Mouse (Mus musculus): ENCODE results near the gene C1qtnf6. TPM values are rescaled to one million over a fixed set of nuclear protein-coding genes. Genes with fewer than 3 reads are reported as not detected.

C1qtnf6 gene
- total RNA-seq, 4 experiments from 2014 or later, result 1.7 to 4.0 (median 2.0) TPM

- DNase-seq (ENCODE audit: low spot score in 2 of 2), result no peak
These were observed 14.8 kb upstream of the C1qtnf6 start for GRCm38 (mm10) chr15:78546060-78546459.

- peak in 1 of 2 experiments; percentile 72 for DNase-seq (ENCODE audit: low spot score in 2 of 2)
These were observed 13.4 kb upstream of the C1qtnf6 start, which contains the start of gene Sstr3 for GRCm38 (mm10) chr15:78544561-78545001. TSS of gene Sstr3 (minus strand) at chr15:78544685.

- no peak for DNase-seq (ENCODE audit: low spot score in 2 of 2)
These were observed 12.8 kb upstream of the C1qtnf6 start for GRCm38 (mm10) chr15:78544041-78544440.

- DNase-seq (ENCODE audit: low spot score in 2 of 2), result no peak
These were observed 11.6 kb upstream of the C1qtnf6 start for GRCm38 (mm10) chr15:78542767-78543303.

GRCm38 (mm10) chr15:78542098-78542766, 11.0 kb upstream of the C1qtnf6 start:
- no peak for DNase-seq (ENCODE audit: low spot score in 2 of 2)

- peak in 1 of 2 experiments; percentile 59 for DNase-seq (ENCODE audit: low spot score in 2 of 2)
These were observed 10.4 kb upstream of the C1qtnf6 start for GRCm38 (mm10) chr15:78541606-78542005.

GRCm38 (mm10) chr15:78541036-78541435, 9.8 kb upstream of the C1qtnf6 start:
- no peak for DNase-seq (ENCODE audit: low spot score in 2 of 2)

- DNase-seq (ENCODE audit: low spot score in 2 of 2), result no peak
These were observed 4.7 kb upstream of the C1qtnf6 start for GRCm38 (mm10) chr15:78535723-78536421.

GRCm38 (mm10) chr15:78533346-78533835, 2.2 kb upstream of the C1qtnf6 start:
- DNase-seq (ENCODE audit: low spot score in 2 of 2), result no peak

- no peak for DNase-seq (ENCODE audit: low spot score in 2 of 2)
These were observed 1.5 kb upstream of the C1qtnf6 start for GRCm38 (mm10) chr15:78532566-78533345.

GRCm38 (mm10) chr15:78531901-78532469, 769 bp upstream of the C1qtnf6 start:
- peak; percentile 98 to 99 for DNase-seq (ENCODE audit: low spot score in 2 of 2)

GRCm38 (mm10) chr15:78531451-78531720, 170 bp upstream of the C1qtnf6 start:
- no peak for DNase-seq (ENCODE audit: low spot score in 2 of 2)

GRCm38 (mm10) chr15:78530141-78530540, 1.1 kb downstream of the C1qtnf6 start:
- DNase-seq (ENCODE audit: low spot score in 2 of 2), result no peak

- DNase-seq (ENCODE audit: low spot score in 2 of 2), result peak; percentile 53 to 62
These were observed 1.7 kb downstream of the C1qtnf6 start for GRCm38 (mm10) chr15:78529428-78529990.

- DNase-seq (ENCODE audit: low spot score in 2 of 2), result no peak
These were observed 2.3 kb downstream of the C1qtnf6 start for GRCm38 (mm10) chr15:78528726-78529411.

GRCm38 (mm10) chr15:78527973-78528372, 3.2 kb downstream of the C1qtnf6 start:
- no peak for DNase-seq (ENCODE audit: low spot score in 2 of 2)

GRCm38 (mm10) chr15:78524163-78524562, 7.1 kb downstream of the C1qtnf6 start:
- DNase-seq (ENCODE audit: low spot score in 2 of 2), result no peak

- DNase-seq (ENCODE audit: low spot score in 2 of 2), result no peak
These were observed 9.3 kb downstream of the C1qtnf6 start for GRCm38 (mm10) chr15:78521892-78522291.

GRCm38 (mm10) chr15:78521331-78521730, 9.9 kb downstream of the C1qtnf6 start:
- no peak for DNase-seq (ENCODE audit: low spot score in 2 of 2)

GRCm38 (mm10) chr15:78520112-78520715, 11.0 kb downstream of the C1qtnf6 start:
- no peak for DNase-seq (ENCODE audit: low spot score in 2 of 2)

Data from left cerebral cortex, adult 8-10 months (tissue).